Mouse (Mus musculus) E14TG2a.4 (cell line): ENCODE measurements at regions not wholly inside any gene's neighbourhood (a gene's known extent, or its start where the extent isn't known, plus 50 kb on each side); places are given as distances from the start of the nearest gene placed in this dataset.

Experiments used
- CTCF ChIP-seq: conservative IDR thresholded peaks from 2 replicates; pipeline ENCODE4 v1.5.1; 2014; ENCODE audit warnings: low read length
- NANOG ChIP-seq: IDR thresholded peaks from 2 replicates; pipeline ENCODE4 v1.6.1; 2014; ENCODE audit warnings: borderline replicate concordance, low read length, mixed read lengths
- POU5F1 ChIP-seq: IDR thresholded peaks from 2 replicates; pipeline ENCODE4 v1.6.1; 2014; ENCODE audit warnings: low read length, borderline replicate concordance

GRCm38 (mm10) chr8:87237181-87237580, 235.2 kb downstream of the Cbln1 start:
- TF ChIP-seq CTCF, result no peak
- TF ChIP-seq POU5F1, result no peak
- no peak for TF ChIP-seq NANOG
